Mouse (Mus musculus) lung, postnatal 0 days (tissue): ENCODE measurements at regions not wholly inside any gene's neighbourhood (a gene's known extent, or its start where the extent isn't known, plus 50 kb on each side); places are given as distances from the start of the nearest gene placed in this dataset.
A peak's percentile ranks its signal among the peaks of the same experiment; 100 is the strongest.

Source experiments
- ATAC-seq: fragments of 200-750 bp; cut with Nextera tagmentation; 2 replicates; pipeline ENCODE4 v1.8.0; 2017; ENCODE audit warnings: moderate library complexity
- DNase-seq: peaks from one replicate; pipeline ENCODE4 v3.0.0-alpha.2; 2016; ENCODE audit warnings: low spot score
- H3K27ac ChIP-seq: fragments of 300-500 bp; sonication (generic); 2 replicates; pipeline ENCODE4 v1.5.1; 2014; ENCODE audit warnings: antibody characterized with exemption, mild to moderate bottlenecking, low read length, mixed read lengths
- H3K27me3 ChIP-seq: fragments of 300-500 bp; sonication (generic); replicated peaks from 2 replicates; pipeline ENCODE4 v1.6.1; 2014; ENCODE audit warnings: low read length, mixed read lengths; ENCODE audit not compliant: insufficient read depth
- H3K36me3 ChIP-seq: fragments of 300-500 bp; sonication (generic); 2 replicates; pipeline ENCODE4 v1.6.1; 2014; ENCODE audit warnings: low read length, mixed read lengths; ENCODE audit not compliant: insufficient read depth
- H3K4me1 ChIP-seq: fragments of 300-500 bp; sonication (generic); 2 replicates; pipeline ENCODE4 v1.6.1; 2014; ENCODE audit warnings: antibody characterized with exemption, low read depth, low read length, mixed read lengths; ENCODE audit not compliant: insufficient read depth
- H3K4me2 ChIP-seq: fragments of 300-500 bp; sonication (generic); replicated peaks from 2 replicates; pipeline ENCODE4 v1.6.1; 2014; ENCODE audit warnings: low read depth, mild to moderate bottlenecking, low read length, moderate library complexity, mixed read lengths
- H3K4me3 ChIP-seq: fragments of 300-500 bp; sonication (generic); 2 replicates; pipeline ENCODE4 v1.5.1; 2014; ENCODE audit warnings: low read depth, low read length
- H3K9ac ChIP-seq: fragments of 300-500 bp; sonication (generic); replicated peaks from 2 replicates; pipeline ENCODE4 v1.6.1; 2014; ENCODE audit warnings: low read depth, mild to moderate bottlenecking
- H3K9me3 ChIP-seq: fragments of 300-500 bp; sonication (generic); 2 replicates; pipeline ENCODE4 v1.6.1; 2016; ENCODE audit warnings: low read length, mixed read lengths
- CTCF ChIP-seq: IDR thresholded peaks from 2 replicates; pipeline ENCODE4 v1.5.1; 2016; ENCODE audit warnings: antibody characterized with exemption, mild to moderate bottlenecking
- EP300 ChIP-seq: IDR thresholded peaks from 2 replicates; pipeline ENCODE4 v1.6.1; 2016; ENCODE audit warnings: antibody characterized with exemption, mild to moderate bottlenecking, control low read depth
- WGBS: fragments of 180-500 bp; shearing (Covaris S2); extraction: QIAGEN DNeasy Blood & Tissue Kit; methylation state at CpG from one replicate; pipeline ENCODE4 v1.1.7; 2014; 5-methylcytosine and 5-hydroxymethylcytosine counted together

DNA sequence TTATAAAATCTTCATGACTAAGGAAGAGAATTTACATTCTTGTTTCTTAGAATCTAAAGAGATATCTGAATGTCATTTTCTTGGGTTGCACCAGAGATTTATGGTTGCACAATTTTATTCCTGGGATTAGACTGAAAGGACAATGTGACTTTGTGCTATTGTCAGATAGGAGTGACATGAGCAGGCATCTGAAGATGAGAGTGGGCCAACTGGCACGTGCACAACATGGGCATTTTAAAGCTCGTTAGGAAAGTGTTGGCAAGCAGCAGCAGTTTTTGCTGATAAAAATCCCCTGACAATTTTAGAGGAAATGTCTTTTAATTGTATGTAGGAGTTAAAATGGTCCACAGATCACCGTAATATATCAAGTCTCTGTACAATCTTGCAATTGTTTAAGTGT lies 178.9 kb upstream of the Tecrl start:
- no peaks in the 10 kb centered on the region for H3K36me3 ChIP-seq
- H3K9ac ChIP-seq = no peak overlapping the region
- H3K4me2 ChIP-seq = no peak overlapping the region
- H3K4me1 ChIP-seq = no peaks in the 10 kb centered on the region
- WGBS = 58% methylated on average over 3 of the region's 3 CpGs
- no peaks in the 10 kb centered on the region for H3K27me3 ChIP-seq
- no peaks in the 10 kb centered on the region for H3K9me3 ChIP-seq
- DNase-seq (no peak), ATAC-seq (no peak)
- no peak for TF ChIP-seq CTCF
- TF ChIP-seq EP300 = no peak
- no peak overlapping the region for H3K4me3 ChIP-seq
- H3K27ac ChIP-seq = no peak overlapping the region

DNA sequence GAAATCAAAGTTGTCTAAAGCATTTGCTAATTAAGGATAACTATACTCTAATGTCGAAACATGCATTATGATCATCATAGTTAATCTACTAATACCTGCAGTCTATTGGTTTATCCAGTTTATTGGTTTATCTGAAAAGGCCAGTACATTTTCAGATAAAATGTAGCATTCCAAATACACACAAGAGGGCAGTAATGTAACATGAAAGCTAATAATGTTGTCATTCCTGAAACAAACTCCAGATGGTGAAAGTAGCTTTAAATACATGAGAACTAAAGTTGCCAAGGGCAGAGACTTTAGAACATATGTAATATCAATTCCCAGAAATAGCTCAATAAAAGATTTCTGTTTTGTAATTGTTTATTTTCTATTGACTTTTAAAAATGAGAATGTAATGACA lies 163.7 kb upstream of the Tecrl start:
- H3K4me2 ChIP-seq = no peak overlapping the region
- WGBS = 69% methylated on average over 1 of the region's 1 CpGs
- H3K27ac ChIP-seq = no peak overlapping the region
- no peaks in the 10 kb centered on the region for H3K36me3 ChIP-seq
- H3K9ac ChIP-seq = no peak overlapping the region
- DNase-seq (peak; percentile 29), ATAC-seq (no peak)
- H3K4me3 ChIP-seq = no peak overlapping the region
- no peaks in the 10 kb centered on the region for H3K9me3 ChIP-seq
- TF ChIP-seq EP300 (no peak), CTCF (peak; percentile 43)
- H3K4me1 ChIP-seq = no peaks in the 10 kb centered on the region
- no peaks in the 10 kb centered on the region for H3K27me3 ChIP-seq

GRCm38 (mm10) chr5:83484135-83484534 lies 129.1 kb upstream of the Tecrl start:
- no peaks in the 10 kb centered on the region for H3K36me3 ChIP-seq
- no peak for TF ChIP-seq EP300
- TF ChIP-seq CTCF = peak; percentile 66
- ATAC-seq = no peak
- WGBS = 7% methylated on average over 1 of the region's 1 CpGs
- no peak overlapping the region for H3K4me3 ChIP-seq
- H3K9ac ChIP-seq = no peak overlapping the region
- DNase-seq = peak; percentile 46
- no peak overlapping the region for H3K4me2 ChIP-seq
- H3K27me3 ChIP-seq = no peaks in the 10 kb centered on the region
- no peaks in the 10 kb centered on the region for H3K9me3 ChIP-seq
- H3K27ac ChIP-seq = no peak overlapping the region
- H3K4me1 ChIP-seq = no peaks in the 10 kb centered on the region

DNA sequence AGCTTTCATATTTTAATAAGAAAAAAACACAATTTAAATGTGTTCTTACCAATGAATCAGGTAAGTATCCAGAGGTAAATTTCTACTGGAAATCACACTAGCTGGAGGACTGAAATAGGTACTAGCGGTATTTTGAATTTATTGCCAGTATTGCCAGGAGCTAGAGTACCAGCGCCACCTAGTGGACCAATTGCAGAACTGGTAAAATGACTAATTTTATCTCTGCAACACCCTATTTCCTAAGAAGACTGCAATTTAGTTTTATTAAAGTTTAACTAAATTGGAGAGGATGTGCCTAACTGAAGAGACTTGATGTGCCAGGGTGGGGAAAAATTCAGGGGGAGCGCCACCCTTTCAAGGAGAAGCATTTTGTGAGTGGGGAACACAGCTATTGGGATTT lies 85.3 kb upstream of the Tecrl start:
- Histone ChIP-seq H3K27me3 (no peaks in the 10 kb centered on the region), H3K27ac (no peak overlapping the region), H3K36me3 (no peaks in the 10 kb centered on the region), H3K9me3 (no peaks in the 10 kb centered on the region), H3K4me1 (no peaks in the 10 kb centered on the region), H3K4me3 (no peak overlapping the region), H3K4me2 (no peak overlapping the region), H3K9ac (no peak overlapping the region)
- 5% methylated on average over 3 of the region's 3 CpGs for WGBS
- TF ChIP-seq EP300 = no peak
- peak; percentile 88 for TF ChIP-seq CTCF
- DNase-seq = peak; percentile 70
- no peak for ATAC-seq

DNA sequence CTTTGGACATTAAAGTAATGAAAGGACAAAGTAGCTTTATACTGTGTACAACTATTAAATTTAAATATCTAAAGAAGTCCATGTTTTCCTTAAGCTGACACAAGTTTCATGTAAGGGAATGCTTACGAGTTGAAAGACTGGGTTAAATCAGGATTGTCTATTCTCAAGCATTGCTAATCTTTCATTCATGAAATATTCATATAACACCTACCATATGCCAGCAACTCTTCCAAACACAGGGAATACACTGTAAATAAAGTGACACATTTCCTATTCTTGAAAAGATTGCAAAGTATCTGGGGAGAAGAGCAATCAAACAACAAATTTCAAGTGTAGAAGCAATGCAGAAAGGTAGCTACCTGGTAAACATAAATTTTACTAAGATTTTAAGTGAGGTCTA lies 81.5 kb upstream of the Tecrl start:
- no peak overlapping the region for H3K9ac ChIP-seq
- no peaks in the 10 kb centered on the region for H3K27me3 ChIP-seq
- H3K36me3 ChIP-seq = no peaks in the 10 kb centered on the region
- no peaks in the 10 kb centered on the region for H3K9me3 ChIP-seq
- TF ChIP-seq CTCF (no peak), EP300 (no peak)
- no peaks in the 10 kb centered on the region for H3K4me1 ChIP-seq
- 59% methylated on average over 1 of the region's 1 CpGs for WGBS
- no peak overlapping the region for H3K4me3 ChIP-seq
- DNase-seq = no peak
- H3K27ac ChIP-seq = no peak overlapping the region
- no peak for ATAC-seq
- no peak overlapping the region for H3K4me2 ChIP-seq

DNA sequence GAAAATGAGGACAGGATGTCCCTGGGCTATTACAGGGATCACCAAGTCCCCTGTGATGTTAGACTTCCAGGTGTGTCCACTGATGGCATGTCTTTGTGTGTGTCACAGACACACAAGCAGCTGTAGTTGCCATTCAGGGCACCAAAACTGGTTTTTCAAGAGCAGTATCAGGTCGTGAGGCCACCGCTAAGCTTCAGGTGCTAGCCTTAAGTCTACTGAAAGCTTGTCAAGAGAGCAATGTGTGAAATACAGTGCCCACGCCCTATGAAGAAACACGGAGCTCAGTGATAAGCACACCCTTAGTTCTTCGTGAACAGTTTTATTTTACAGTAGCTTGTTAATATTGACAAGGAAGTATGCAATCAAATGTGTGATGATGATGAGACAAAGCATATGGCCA lies 66.7 kb upstream of the Tecrl start:
- no peak overlapping the region for H3K9ac ChIP-seq
- H3K4me2 ChIP-seq = no peak overlapping the region
- ATAC-seq = no peak
- no peak overlapping the region for H3K4me3 ChIP-seq
- H3K27me3 ChIP-seq = no peaks in the 10 kb centered on the region
- no peak overlapping the region for H3K27ac ChIP-seq
- WGBS = 36% methylated on average over 5 of the region's 5 CpGs
- H3K36me3 ChIP-seq = no peaks in the 10 kb centered on the region
- no peaks in the 10 kb centered on the region for H3K4me1 ChIP-seq
- H3K9me3 ChIP-seq = no peaks in the 10 kb centered on the region
- no peak for DNase-seq
- TF ChIP-seq EP300 = no peak
- no peak for TF ChIP-seq CTCF

DNA sequence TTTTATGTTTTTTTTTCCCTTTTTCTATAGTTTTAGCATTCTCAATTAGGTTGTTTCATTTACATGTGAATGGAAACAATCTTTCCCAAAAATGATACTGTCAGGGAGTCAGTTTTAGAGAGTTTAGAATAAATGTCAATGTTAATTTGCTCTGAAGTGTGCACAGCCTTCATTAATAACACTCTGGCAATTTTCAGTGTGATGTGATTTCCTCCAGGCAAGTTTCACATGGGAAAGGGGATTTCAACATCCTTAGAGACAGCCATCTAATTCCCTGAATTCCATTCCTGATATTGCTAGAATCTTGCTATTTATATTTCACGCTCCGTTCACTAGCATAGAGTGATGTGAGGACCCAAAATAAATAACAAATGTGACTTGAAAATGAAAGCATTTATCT lies 55.2 kb upstream of the Tecrl start:
- 60% methylated on average over 2 of the region's 2 CpGs for WGBS
- H3K36me3 ChIP-seq = no peaks in the 10 kb centered on the region
- no peak for ATAC-seq

More for the DNA sequence above, 55.2 kb upstream of the Tecrl start:
- no peaks in the 10 kb centered on the region for H3K4me1 ChIP-seq
- DNase-seq = peak; percentile 6
- no peak overlapping the region for H3K27ac ChIP-seq
- H3K4me2 ChIP-seq = no peak overlapping the region
- no peaks in the 10 kb centered on the region for H3K27me3 ChIP-seq
- no peak overlapping the region for H3K4me3 ChIP-seq
- no peaks in the 10 kb centered on the region for H3K9me3 ChIP-seq
- no peak for TF ChIP-seq EP300
- TF ChIP-seq CTCF = no peak
- H3K9ac ChIP-seq = no peak overlapping the region
